Mouse (Mus musculus): ENCODE measurements at regions not wholly inside any gene's neighbourhood (a gene's known extent, or its start where the extent isn't known, plus 50 kb on each side); places are given as distances from the start of the nearest gene placed in this dataset.

DNA sequence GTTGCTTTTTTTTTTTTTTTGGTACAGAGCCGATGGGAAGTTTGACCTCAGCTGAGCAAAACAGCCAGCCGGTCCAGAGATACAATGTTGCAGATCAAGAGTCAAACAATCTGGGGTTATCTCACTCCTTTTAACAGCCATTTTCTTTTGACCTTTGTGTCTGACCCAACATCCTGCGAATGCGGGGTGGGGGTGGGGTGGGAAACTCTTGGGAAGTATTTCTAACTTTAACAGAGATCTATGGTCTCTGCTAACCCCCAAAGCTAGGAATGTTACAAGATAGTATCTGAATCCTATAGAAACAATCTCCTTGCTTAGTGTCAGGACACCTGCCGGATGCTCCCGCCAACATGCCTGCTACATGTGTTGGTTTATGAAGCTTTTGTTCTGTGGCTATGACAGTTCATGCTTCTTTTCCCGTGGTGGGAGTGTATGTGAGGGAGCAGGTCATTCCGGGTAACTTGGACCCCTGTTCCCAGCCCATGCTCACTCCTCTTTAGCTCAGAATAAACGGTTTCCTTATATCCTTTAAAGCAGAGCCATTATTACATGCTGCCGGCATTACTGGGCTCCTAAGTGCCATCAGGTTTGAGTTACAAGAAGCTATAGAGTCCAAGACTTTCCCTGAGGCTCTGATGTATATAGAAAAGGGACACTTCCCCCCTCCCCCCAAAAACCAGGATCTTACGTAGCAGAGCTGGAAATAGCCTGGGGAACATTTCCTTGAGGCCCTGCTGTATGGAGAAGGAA, 92.2 kb upstream of the Cpsf6 start:
- TF ChIP-seq GATA4 (IDR thresholded peaks at IDR 0.05; ENCODE audit: insufficient replicate concordance, low read length), result peak; percentile 74

GRCm38 (mm10) chr10:117471036-117471817, 91.4 kb upstream of the Cpsf6 start:
- TF ChIP-seq GATA4 (IDR thresholded peaks at IDR 0.05; ENCODE audit: insufficient replicate concordance, low read length), result no peak

DNA sequence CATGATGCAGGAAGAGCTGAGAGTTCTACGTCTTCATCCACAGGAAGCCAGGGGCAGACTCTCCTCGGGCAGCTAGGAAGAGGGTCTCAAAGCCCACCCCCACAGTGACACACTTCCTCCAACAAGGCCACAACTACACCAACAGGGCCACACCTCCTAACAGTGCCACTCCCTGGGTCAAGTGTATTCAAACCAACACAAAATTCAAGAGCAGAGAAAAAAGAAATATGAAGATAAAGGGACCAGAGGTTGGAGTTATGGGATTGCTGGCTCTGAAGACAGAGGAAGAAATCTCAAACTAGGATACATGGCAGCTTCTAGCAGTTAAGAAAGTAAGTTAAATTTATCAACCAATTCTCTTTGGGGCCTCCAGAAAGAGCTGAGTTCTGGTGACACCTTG, 90.7 kb upstream of the Cpsf6 start:
- TF ChIP-seq GATA4 (IDR thresholded peaks at IDR 0.05; ENCODE audit: insufficient replicate concordance, low read length), result no peak

DNA sequence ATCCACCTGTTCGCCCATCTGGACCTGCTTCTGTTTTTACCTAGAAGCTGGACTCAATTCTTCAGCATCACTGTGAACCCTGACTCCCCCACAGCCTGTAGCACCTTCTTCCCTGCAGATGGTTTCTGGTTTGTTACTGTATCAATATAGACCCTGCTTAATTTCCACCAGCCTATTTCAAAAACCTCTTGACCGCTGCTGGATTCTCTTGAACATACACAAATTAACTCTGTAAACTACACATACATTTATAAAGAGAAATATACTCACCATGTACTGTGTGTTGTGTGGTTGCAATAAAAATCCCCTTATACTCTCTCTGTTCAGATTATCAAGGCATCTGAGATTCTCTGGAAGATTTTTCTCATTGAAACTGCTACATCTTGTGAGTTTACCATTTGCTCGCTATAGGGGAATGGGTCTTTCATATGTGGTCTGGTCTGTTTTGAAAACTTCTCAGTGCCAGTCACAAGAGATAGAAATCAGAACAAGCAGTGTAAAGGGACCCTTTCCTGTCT, 89.8 kb upstream of the Cpsf6 start:
- no peak for TF ChIP-seq GATA4 (IDR thresholded peaks at IDR 0.05; ENCODE audit: insufficient replicate concordance, low read length)

GRCm38 (mm10) chr10:117468931-117469572, 89.2 kb upstream of the Cpsf6 start:
- TF ChIP-seq GATA4 (IDR thresholded peaks at IDR 0.05; ENCODE audit: insufficient replicate concordance, low read length), result no peak

GRCm38 (mm10) chr10:117468381-117468780, 88.6 kb upstream of the Cpsf6 start:
- TF ChIP-seq GATA4 (IDR thresholded peaks at IDR 0.05; ENCODE audit: insufficient replicate concordance, low read length), result no peak

GRCm38 (mm10) chr10:117467161-117467560, 87.3 kb upstream of the Cpsf6 start:
- TF ChIP-seq GATA4 (IDR thresholded peaks at IDR 0.05; ENCODE audit: insufficient replicate concordance, low read length), result no peak

- TF ChIP-seq GATA4 (IDR thresholded peaks at IDR 0.05; ENCODE audit: insufficient replicate concordance, low read length), result no peak
These were observed 86.6 kb upstream of the Cpsf6 start for GRCm38 (mm10) chr10:117466391-117466790.

DNA sequence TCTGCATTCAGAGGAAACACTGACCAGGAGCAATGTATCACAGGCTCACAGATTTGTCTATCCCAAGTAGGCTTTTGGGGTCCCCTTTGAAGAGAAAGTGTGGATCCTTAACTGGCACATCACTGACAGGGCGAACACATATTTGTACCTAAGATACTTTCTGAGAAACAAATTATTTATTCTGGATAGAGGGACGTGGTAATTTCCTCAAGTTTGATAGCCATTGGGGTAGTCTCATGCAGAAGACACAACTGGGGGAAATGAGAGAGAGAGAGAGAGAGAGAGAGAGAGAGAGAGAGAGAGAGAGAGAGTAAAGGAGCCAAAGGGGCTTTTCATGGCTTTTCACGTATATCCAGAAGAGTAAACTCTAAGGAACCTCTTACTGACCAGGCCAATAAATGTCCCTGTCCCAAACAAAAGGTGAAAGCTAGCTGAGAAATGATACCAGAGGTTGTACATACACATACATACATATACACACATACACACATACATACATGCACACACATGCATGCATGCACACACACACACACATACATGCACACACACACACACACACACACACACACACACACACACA, 85.9 kb upstream of the Cpsf6 start:
- TF ChIP-seq GATA4 (IDR thresholded peaks at IDR 0.05; ENCODE audit: insufficient replicate concordance, low read length), result no peak

DNA sequence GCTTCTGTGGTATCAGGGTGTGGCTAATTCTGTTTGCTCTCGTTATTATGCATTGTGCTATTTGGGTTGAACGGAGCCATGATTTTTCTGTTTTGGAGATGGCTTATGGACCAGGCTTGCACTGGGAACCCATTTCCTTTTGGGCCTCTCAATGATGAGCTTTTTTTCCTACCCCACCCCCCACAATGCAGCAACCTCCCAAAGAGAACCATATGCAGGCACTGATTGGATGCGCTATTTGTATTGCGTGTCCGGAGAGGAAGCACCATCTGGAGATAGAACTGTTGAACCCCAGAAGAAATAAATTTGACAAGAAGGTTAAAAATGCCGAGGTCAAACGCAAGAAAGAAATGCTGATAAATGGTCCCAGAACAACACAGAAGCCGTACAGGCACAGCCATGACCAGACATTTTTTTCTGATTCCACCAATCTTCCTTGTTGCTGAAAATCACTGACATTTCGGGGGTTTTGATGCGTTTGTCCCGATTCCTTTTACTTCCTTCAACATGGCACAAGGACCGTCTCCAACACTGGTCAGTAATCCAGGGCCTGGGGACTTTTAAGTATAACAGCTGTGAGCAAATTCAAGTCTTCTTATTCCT, 85.3 kb upstream of the Cpsf6 start:
- no peak for TF ChIP-seq GATA4 (IDR thresholded peaks at IDR 0.05; ENCODE audit: insufficient replicate concordance, low read length)

GRCm38 (mm10) chr10:117463636-117464035, 83.8 kb upstream of the Cpsf6 start:
- TF ChIP-seq GATA4 (IDR thresholded peaks at IDR 0.05; ENCODE audit: insufficient replicate concordance, low read length), result no peak

- no peak for TF ChIP-seq GATA4 (IDR thresholded peaks at IDR 0.05; ENCODE audit: insufficient replicate concordance, low read length)
These were observed 83.1 kb upstream of the Cpsf6 start for GRCm38 (mm10) chr10:117462921-117463320.

DNA sequence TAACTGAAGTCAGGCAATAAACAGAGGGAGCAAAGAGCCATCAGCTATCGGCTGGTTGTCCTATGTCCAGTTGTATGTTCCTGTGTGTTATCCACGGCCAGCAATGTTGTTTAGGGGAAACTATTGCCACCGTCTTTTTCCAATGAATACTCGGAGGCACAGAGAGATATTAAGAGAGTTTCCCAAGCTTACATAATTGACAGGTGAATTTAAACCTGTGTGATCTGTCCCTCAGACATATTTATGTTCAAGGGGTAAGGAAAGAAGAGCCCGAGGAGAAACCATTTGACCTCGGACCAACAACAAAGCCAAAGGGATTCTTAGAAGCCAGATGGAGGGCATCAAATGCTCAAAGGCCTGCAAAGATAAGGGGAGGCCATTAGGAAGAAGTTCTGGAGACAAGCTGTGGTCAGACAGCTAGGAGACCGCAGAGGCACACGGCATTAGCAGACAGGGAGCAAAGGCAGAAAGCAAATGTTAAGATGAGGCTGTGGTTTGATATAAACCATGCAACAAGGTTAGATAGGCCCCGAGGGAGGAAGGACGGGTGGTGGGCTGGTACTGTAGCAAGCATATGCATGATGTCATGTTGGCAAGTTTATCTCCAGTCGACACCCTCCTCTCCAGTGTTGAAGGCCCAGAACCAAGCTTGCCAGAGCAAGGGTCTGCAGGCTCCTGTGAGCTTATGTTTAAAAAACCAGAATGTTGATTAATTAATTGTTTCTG, 82.1 kb upstream of the Cpsf6 start:
- TF ChIP-seq GATA4 (IDR thresholded peaks at IDR 0.05; ENCODE audit: insufficient replicate concordance, low read length), result no peak

GRCm38 (mm10) chr10:117461261-117461660, 81.4 kb upstream of the Cpsf6 start:
- TF ChIP-seq GATA4 (IDR thresholded peaks at IDR 0.05; ENCODE audit: insufficient replicate concordance, low read length), result no peak

Data from liver, adult (tissue).